Mouse (Mus musculus): ENCODE data around the gene 9530077C05Rik. TPM values are rescaled to one million over a fixed set of nuclear protein-coding genes. Genes with fewer than 3 reads are reported as not detected.

Gene 9530077C05Rik
- total RNA-seq, 4 experiments from 2014 or later: 6.0 to 10.9 (median 8.1) TPM

DNA sequence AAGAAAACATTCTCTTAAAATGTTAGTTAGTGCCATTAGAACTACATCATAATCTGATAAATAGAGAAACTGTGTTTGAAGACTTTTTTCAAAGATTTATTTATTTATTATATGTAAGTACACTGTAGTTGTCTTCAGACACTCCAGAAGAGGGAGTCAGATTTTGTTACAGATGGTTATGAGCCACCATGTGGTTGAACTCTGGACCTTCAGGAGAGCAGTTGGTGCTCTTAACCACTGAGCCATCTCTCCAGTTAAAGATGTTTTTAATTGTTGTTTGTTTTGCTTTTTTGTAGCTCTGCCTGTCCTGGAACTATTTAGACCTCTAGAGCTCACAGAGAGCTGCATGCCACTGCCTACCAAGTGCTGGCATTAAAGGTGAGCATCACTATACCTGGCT, 43.7 kb downstream of the 9530077C05Rik start:
- DNase-seq (ENCODE audit: low spot score in 2 of 2): no peak

DNA sequence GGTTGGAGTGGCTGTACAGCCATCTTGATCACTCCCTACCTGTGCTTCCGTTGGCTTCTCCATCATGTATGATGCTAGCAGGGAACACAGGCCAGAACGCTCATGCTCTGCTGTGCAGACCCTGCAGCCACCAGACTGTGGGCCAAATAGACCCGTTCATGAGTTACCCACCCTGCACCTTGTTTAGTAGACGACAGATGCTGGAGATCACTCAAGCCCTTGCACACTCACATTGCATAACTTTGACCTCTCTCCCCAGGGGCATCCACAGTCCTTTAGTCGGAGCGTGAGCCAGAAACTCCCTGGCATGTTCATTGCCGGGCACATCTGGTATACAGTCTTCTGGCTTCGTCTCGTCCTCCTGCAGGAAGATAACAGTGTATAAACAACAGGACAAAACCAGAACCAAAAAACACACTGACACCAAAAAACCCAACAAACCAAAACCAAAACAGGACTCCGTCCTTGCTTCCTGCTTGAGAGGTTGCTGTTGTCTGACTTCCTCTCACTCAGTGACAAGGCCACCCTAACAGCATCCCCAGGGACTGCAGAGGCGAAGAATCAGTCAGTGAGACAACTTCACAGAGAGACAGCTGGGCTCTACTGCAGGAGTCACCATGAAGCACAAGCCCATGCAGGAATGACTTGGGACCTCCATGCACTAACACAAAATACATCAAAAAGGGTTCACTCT, 46.0 kb downstream of the 9530077C05Rik start:
- DNase-seq (ENCODE audit: low spot score in 2 of 2): no peak

GRCm38 (mm10) chr9:22461946-22462345, 50.6 kb downstream of the 9530077C05Rik start:
- peak; percentile 61 for DNase-seq (ENCODE audit: low spot score in 2 of 2)

GRCm38 (mm10) chr9:22466212-22466611, 54.9 kb downstream of the 9530077C05Rik start:
- DNase-seq (ENCODE audit: low spot score in 2 of 2): no peak

DNA sequence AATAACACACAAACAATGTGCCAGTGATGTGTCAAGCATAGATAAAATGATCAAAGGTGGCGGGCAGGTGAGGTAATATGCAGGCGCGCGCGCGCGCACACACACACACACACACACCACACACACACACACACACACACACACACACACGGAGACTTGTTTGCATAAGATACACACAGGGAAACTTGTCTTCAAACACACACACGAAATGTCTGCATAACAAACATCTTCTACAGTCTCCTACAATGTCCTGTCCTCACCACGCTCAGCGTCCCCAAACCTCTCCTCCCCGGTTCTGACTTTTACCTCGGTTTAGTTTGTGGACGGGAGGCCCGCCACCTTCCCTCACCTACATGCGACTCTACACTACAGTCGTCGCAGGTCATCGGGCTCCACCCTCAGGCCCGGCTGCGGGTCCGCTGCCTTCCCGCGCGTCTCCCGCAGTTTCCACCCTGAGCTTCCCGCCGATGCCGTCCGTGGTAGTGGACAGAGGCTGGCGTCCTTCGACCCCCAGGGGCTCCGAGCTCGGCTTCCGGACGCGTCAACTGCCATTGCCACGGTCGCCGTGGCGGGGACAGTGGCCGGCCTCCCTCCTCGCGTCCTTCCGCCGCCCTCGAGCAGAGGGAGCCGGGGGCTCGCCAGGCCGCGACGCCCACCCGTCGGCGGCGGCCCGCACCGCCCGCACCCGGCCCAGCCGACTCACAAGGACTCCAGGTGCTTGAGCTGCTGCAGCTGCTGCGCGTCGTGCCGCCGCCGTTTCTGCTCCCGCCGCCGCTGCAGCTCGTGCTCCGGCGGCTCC, 56.3 kb downstream of the 9530077C05Rik start:
- DNase-seq (ENCODE audit: low spot score in 2 of 2): no peak

GRCm38 (mm10) chr9:22468170-22468898, 57.0 kb downstream of the 9530077C05Rik start:
- DNase-seq (ENCODE audit: low spot score in 2 of 2): no peak

- DNase-seq (ENCODE audit: low spot score in 2 of 2): no peak
These were observed 57.6 kb downstream of the 9530077C05Rik start for GRCm38 (mm10) chr9:22468899-22469259.

- no peak for DNase-seq (ENCODE audit: low spot score in 2 of 2)
These were observed 58.3 kb downstream of the 9530077C05Rik start, which contains the start of gene Rp9 for GRCm38 (mm10) chr9:22469643-22470042. Gene Rp9, minus strand, starts transcription at chr9:22469743.

DNA sequence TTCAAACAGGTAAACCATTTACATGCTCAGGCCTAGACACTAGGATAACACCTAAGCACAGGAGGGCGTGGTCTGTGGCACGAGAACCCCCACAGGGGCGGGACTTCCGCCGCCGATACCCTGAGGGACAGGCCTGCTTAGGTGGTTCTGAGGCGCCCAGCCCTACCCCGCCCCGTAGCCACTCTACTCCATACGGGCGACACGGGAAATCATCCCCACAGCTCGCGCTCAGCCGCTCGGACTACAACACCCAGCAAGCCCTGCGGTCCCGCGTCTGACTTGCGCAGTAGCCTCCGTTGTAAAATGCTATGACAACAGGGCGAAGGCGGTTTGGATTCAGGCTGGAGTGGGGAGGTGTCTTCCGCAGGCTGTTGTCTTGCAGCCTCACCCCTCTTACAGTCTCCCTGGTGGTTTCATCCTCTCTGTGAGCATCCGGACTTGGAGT, 64.1 kb downstream of the 9530077C05Rik start, which contains the start of gene Bbs9:
Gene Bbs9, plus strand, starts transcription at position 292 of the 445 bp plus-strand sequence.
- DNase-seq (ENCODE audit: low spot score in 2 of 2): peak; percentile 94 to 96

GRCm38 (mm10) chr9:22476265-22476664, 65.0 kb downstream of the 9530077C05Rik start:
- no peak for DNase-seq (ENCODE audit: low spot score in 2 of 2)

GRCm38 (mm10) chr9:22478946-22479345, 67.6 kb downstream of the 9530077C05Rik start:
- no peak for DNase-seq (ENCODE audit: low spot score in 2 of 2)

DNA sequence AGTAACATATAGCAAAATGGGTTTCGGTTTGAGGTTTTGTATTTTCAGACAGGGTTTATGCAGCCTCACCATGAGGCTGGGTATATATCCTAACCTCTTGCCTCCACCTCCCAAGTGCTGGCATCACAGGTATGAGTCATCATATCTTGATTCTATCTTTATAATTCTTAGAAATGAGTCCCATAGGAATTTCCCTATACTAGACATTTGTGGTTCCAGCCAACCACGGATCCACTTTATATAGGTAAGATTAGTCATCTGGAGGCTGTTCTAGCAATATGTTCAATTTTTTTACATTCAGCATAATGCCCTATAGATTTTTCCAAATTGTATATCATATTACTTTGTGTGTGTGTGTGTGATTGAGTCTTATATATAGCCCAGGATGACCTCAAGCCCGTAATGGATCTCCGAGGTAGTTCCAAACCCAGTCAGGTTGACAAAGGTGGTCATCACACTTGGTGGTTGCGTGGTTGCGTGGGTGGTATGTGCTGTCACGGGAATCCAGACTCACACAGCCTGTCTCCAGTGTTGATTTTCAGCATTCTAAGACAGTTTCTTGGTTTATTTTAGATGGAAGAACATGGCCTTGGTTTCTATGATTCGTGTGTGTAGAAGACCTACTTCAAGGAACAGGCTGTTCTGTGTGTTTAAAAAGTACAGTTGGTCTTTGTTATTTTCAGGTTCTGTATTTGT, 72.7 kb downstream of the 9530077C05Rik start:
- DNase-seq (ENCODE audit: low spot score in 2 of 2): no peak

- DNase-seq (ENCODE audit: low spot score in 2 of 2): no peak
These were observed 73.4 kb downstream of the 9530077C05Rik start for GRCm38 (mm10) chr9:22484562-22485308.

GRCm38 (mm10) chr9:22486211-22486610, 74.9 kb downstream of the 9530077C05Rik start:
- no peak for DNase-seq (ENCODE audit: low spot score in 2 of 2)

DNA sequence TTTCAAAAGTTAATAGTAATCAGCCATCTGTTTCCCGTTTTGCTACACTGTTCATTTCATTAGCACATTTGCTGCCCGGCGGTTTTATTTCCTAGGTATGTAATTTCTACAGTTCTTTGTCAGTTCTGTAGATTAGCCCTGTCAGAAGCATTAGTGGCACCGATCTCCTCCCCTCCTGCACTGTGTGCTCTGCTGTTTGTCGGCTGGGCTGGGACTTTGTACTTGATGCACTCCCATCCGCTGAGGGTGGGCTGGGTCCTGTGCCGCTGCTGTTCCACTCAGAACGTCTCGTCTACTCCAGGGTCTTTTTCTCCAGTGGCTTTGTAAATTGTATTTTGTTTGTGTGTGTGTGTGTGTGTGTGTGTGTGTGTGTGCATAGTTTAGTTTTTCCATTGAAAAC, 77.7 kb downstream of the 9530077C05Rik start:
- DNase-seq (ENCODE audit: low spot score in 2 of 2): no peak

Other genes starting within 250 kb of the 9530077C05Rik start
- gene Zfp872, start 223.4 kb upstream of the 9530077C05Rik start, total RNA-seq (2022): under 1 TPM in 3 of 4 experiments, not detected in 1; 0.11 to 0.31 (median 0.12) TPM
- gene Zfp809, start 185.8 kb upstream of the 9530077C05Rik start, total RNA-seq (2022): 10 to 100 TPM; 21.2 to 23.1 (median 22.5) TPM
- gene Zfp599, start 151.6 kb upstream of the 9530077C05Rik start, total RNA-seq (2022): 1 to 10 TPM; 5.1 to 6.3 (median 5.3) TPM
- 10 to 100 TPM; 17.6 to 20.9 (median 19.9) TPM for gene Zfp810, start 103.9 kb upstream of the 9530077C05Rik start, total RNA-seq (2022)
- 10 to 100 TPM; 23.7 to 32.9 (median 29.4) TPM for gene Anln, start 22.3 kb upstream of the 9530077C05Rik start, total RNA-seq (2022)
- not detected for gene Gm17545, start 42.8 kb downstream of the 9530077C05Rik start, total RNA-seq (2022)
- 10 to 100 TPM; 31.6 to 41.5 (median 34.7) TPM for gene Rp9, start 58.2 kb downstream of the 9530077C05Rik start, total RNA-seq (2022)
- 10 to 100 TPM; 24.8 to 28.7 (median 27.8) TPM for gene Bbs9, start 64.2 kb downstream of the 9530077C05Rik start, total RNA-seq (2022)

Data from layer of hippocampus, adult 8-10 months (tissue).